Mouse (Mus musculus): ENCODE data around the gene Clstn2. TPM values are rescaled to one million over a fixed set of nuclear protein-coding genes. Genes with fewer than 3 reads are reported as not detected.

The Clstn2 gene
- polyA plus RNA-seq, 1 experiment from 2014 or later = 19.6 TPM

DNA sequence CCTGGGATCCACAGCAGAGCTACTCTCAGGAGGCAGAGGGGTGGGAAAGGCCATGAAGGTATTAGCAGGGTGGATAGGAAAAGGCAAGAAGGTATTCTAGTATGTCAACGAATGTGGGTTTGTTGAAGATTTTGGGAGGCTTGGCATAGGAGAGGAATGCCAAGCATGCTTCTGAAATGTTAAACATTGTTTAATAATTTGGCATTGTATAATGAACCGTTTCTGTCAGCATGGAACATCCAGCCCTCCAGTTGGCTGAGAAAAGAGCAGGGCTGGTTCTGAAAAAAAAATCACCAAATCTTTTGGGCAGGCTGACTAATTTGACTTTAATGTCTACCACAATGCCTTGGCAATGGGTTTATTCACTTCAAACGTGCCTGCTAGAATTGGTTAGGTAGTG is 355.9 kb downstream of the Clstn2 start:
- no peak overlapping the region for H3K9ac ChIP-seq
- no peak for ATAC-seq (ENCODE audit: low FRiP score)
- no peak for DNase-seq (ENCODE audit: low spot score)
- 68% methylated on average over 3 of the region's 3 CpGs for WGBS
- H3K9me3 ChIP-seq (ENCODE audit: control insufficient read depth, low read length) = no peaks in the 10 kb centered on the region
- H3K4me1 ChIP-seq (replicated peaks; ENCODE audit: control insufficient read depth, insufficient read depth, low read length) = 0 out of 2 replicates have a peak, but pooled peaks cover 7% of the 10 kb centered on the region
- no peak overlapping the region for H3K4me3 ChIP-seq (replicated peaks; ENCODE audit: low read length)
- no peaks in the 10 kb centered on the region for H3K36me3 ChIP-seq (replicated peaks; ENCODE audit: control insufficient read depth, insufficient read depth)
- no peak overlapping the region for H3K27ac ChIP-seq
- H3K27me3 ChIP-seq (ENCODE audit: control insufficient read depth, insufficient read depth, low read length) = no peaks in the 10 kb centered on the region
- no peak overlapping the region for H3K4me2 ChIP-seq (replicated peaks)

DNA sequence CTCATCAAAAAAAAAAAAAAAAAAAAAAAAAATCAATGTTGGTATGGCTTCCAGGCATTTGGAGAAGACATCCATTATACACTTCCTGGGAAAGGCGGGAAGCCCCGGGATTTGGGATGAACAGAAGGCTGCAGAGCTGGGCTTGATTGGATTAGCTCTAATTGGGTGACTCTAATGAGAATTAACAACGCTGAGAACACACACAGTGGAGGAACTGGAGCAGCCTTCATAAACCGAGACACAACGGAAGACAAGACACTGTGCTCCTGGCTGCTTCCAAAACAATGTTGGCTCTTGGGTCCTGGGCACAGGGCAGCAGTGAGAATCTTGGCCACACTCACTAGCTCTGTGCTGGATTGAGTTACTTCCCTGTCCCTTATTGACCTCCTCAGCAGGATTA is 360.3 kb downstream of the Clstn2 start:
- no peak overlapping the region for H3K4me3 ChIP-seq (replicated peaks; ENCODE audit: low read length)
- 13% methylated on average over 5 of the region's 5 CpGs for WGBS

DNA sequence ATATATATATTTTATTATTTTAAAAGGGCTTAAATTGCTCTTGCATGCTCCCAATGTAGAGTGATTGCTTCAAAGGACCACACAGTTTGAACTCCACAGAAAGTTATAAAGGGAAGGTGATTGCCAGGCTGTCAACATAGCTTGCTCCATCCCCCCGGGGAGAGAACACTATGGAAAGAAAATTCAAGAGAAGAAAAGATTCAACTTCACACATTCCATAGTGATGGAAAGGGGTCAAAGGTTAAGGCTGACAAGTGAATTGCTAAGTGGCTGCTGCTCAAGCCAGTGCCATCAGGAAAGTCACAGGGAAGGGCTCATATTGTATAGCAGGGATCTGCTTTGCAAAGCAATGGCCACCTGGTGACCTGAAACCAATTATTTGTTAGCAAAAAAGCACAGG is 360.8 kb downstream of the Clstn2 start:
- ATAC-seq (ENCODE audit: low FRiP score) (no peak), DNase-seq (ENCODE audit: low spot score) (no peak)
- no peaks in the 10 kb centered on the region for H3K9me3 ChIP-seq (ENCODE audit: control insufficient read depth, low read length)
- H3K27me3 ChIP-seq (ENCODE audit: control insufficient read depth, insufficient read depth, low read length) = no peaks in the 10 kb centered on the region
- no peak overlapping the region for H3K9ac ChIP-seq
- H3K36me3 ChIP-seq (replicated peaks; ENCODE audit: control insufficient read depth, insufficient read depth) = no peaks in the 10 kb centered on the region
- no peak overlapping the region for H3K4me3 ChIP-seq (replicated peaks; ENCODE audit: low read length)
- H3K27ac ChIP-seq = no peak overlapping the region
- WGBS = 9% methylated on average over 1 of the region's 1 CpGs
- no peak overlapping the region for H3K4me2 ChIP-seq (replicated peaks)
- H3K4me1 ChIP-seq (replicated peaks; ENCODE audit: control insufficient read depth, insufficient read depth, low read length) = 0 out of 2 replicates have a peak, but pooled peaks cover 7% of the 10 kb centered on the region

More for the DNA sequence above, 360.3 kb downstream of the Clstn2 start:
- no peak for ATAC-seq (ENCODE audit: low FRiP score)
- no peak overlapping the region for H3K4me2 ChIP-seq (replicated peaks)
- H3K9me3 ChIP-seq (ENCODE audit: control insufficient read depth, low read length) = no peaks in the 10 kb centered on the region
- H3K27ac ChIP-seq = no peak overlapping the region
- no peaks in the 10 kb centered on the region for H3K27me3 ChIP-seq (ENCODE audit: control insufficient read depth, insufficient read depth, low read length)
- H3K4me1 ChIP-seq (replicated peaks; ENCODE audit: control insufficient read depth, insufficient read depth, low read length) = 0 out of 2 replicates have a peak, but pooled peaks cover 7% of the 10 kb centered on the region
- no peaks in the 10 kb centered on the region for H3K36me3 ChIP-seq (replicated peaks; ENCODE audit: control insufficient read depth, insufficient read depth)
- no peak for DNase-seq (ENCODE audit: low spot score)
- no peak overlapping the region for H3K9ac ChIP-seq

DNA sequence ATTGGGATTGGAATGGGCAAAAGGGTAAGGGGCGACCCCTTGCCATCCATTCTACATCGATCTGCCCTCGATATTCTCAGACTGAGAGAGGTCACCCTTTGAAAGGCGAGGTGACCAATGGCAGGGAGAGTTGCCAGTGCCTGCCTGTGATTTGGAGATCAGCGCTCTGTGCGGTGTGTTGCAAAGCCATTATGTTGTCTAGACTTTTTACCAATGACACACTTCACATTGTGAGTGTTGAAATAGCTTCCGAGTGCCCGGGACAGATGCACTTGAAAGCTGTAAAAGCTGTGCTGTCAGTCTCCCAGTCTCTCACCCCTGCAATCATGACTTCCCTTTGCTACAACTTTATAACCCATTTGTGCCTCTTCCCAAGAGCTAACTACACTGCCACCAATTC is 362.3 kb downstream of the Clstn2 start:
- Histone ChIP-seq H3K27me3 (ENCODE audit: control insufficient read depth, insufficient read depth, low read length) (no peaks in the 10 kb centered on the region), H3K4me3 (replicated peaks; ENCODE audit: low read length) (no peak overlapping the region), H3K9ac (no peak overlapping the region), H3K4me2 (replicated peaks) (no peak overlapping the region), H3K27ac (no peak overlapping the region), H3K4me1 (replicated peaks; ENCODE audit: control insufficient read depth, insufficient read depth, low read length) (0 out of 2 replicates have a peak, but pooled peaks cover 7% of the 10 kb centered on the region), H3K36me3 (replicated peaks; ENCODE audit: control insufficient read depth, insufficient read depth) (no peaks in the 10 kb centered on the region), H3K9me3 (ENCODE audit: control insufficient read depth, low read length) (no peaks in the 10 kb centered on the region)
- ATAC-seq (ENCODE audit: low FRiP score) (no peak), DNase-seq (ENCODE audit: low spot score) (no peak)
- WGBS = 55% methylated on average over 8 of the region's 8 CpGs

DNA sequence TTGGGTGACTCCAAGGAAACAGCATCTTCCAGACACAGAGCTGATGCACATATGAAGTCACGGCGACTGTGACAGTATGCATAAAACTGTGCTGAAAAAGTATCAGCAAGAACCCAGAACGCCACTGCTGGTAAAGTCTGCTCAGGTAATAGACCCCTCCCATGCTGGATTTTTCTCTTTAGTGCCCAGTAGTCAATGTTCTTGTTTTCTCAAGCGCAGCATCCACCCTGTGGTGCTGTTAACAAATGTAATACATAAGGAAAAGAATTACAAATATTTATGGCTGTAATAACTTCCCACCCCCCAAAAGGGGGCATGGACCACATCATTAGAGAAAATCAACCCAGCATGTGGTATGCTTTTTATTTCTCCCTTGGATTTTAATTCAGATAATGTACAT is 372.0 kb downstream of the Clstn2 start:
- no peak for ATAC-seq (ENCODE audit: low FRiP score)
- no peak overlapping the region for H3K27ac ChIP-seq
- DNase-seq (ENCODE audit: low spot score) = no peak

DNA sequence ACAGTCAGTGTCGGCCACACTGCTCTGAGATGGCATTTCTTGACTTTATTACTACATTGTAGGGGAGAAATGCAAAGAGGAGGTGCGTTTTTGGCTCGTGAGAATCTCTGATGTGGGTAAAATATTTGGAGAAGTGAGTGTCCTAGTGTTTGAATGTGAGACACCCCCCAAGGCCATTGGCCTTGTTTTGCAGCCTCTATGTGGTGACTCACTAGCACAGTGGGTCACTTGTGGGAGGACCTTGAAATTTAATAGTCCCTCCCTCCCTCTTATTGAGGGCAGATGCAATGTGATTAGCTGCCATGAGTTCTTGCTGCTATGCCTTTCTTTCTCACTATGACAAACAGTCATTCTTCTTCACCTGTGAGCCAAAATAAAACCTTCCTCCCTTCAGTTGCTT is 374.2 kb downstream of the Clstn2 start:
- H3K36me3 ChIP-seq (replicated peaks; ENCODE audit: control insufficient read depth, insufficient read depth) = no peaks in the 10 kb centered on the region
- no peak overlapping the region for H3K27ac ChIP-seq
- H3K4me2 ChIP-seq (replicated peaks) = no peak overlapping the region
- no peak overlapping the region for H3K4me3 ChIP-seq (replicated peaks; ENCODE audit: low read length)
- no peak for ATAC-seq (ENCODE audit: low FRiP score)
- no peaks in the 10 kb centered on the region for H3K9me3 ChIP-seq (ENCODE audit: control insufficient read depth, low read length)
- H3K27me3 ChIP-seq (ENCODE audit: control insufficient read depth, insufficient read depth, low read length) = no peaks in the 10 kb centered on the region
- no peak overlapping the region for H3K9ac ChIP-seq
- 90% methylated on average over 3 of the region's 3 CpGs for WGBS
- no peaks in the 10 kb centered on the region for H3K4me1 ChIP-seq (replicated peaks; ENCODE audit: control insufficient read depth, insufficient read depth, low read length)
- DNase-seq (ENCODE audit: low spot score) = no peak

More for the DNA sequence above, 372.0 kb downstream of the Clstn2 start:
- H3K36me3 ChIP-seq (replicated peaks; ENCODE audit: control insufficient read depth, insufficient read depth) = no peaks in the 10 kb centered on the region
- H3K9ac ChIP-seq = no peak overlapping the region
- no peaks in the 10 kb centered on the region for H3K4me1 ChIP-seq (replicated peaks; ENCODE audit: control insufficient read depth, insufficient read depth, low read length)
- no peak overlapping the region for H3K4me2 ChIP-seq (replicated peaks)
- no peaks in the 10 kb centered on the region for H3K27me3 ChIP-seq (ENCODE audit: control insufficient read depth, insufficient read depth, low read length)
- no peak overlapping the region for H3K4me3 ChIP-seq (replicated peaks; ENCODE audit: low read length)
- 80% methylated on average over 4 of the region's 4 CpGs for WGBS
- H3K9me3 ChIP-seq (ENCODE audit: control insufficient read depth, low read length) = no peaks in the 10 kb centered on the region

DNA sequence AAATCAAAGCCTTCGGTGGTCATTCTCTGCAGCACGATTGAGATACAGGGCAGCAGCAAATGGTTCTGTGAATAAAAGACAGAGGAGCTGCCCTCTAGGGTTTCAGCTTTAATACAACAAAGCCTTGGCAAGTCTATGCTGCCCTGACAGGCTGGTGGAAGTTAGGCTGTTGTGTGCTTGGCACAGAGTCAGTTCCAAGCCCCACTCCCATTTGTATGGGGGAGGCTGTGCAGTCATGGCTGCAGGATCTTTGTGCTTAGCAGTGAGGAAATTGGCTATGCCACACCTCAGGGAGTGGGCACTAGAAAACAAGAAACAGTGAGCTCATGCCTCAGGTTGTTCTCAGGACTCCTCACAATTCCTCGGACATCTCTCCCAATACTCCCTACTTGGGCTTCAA is 384.6 kb downstream of the Clstn2 start:
- no peak overlapping the region for H3K4me2 ChIP-seq (replicated peaks)
- H3K9ac ChIP-seq = no peak overlapping the region
- H3K9me3 ChIP-seq (ENCODE audit: control insufficient read depth, low read length) = no peaks in the 10 kb centered on the region
- no peaks in the 10 kb centered on the region for H3K4me1 ChIP-seq (replicated peaks; ENCODE audit: control insufficient read depth, insufficient read depth, low read length)
- ATAC-seq (ENCODE audit: low FRiP score) = no peak
- 77% methylated on average over 3 of the region's 3 CpGs for WGBS
- no peaks in the 10 kb centered on the region for H3K36me3 ChIP-seq (replicated peaks; ENCODE audit: control insufficient read depth, insufficient read depth)
- no peak for DNase-seq (ENCODE audit: low spot score)
- no peak overlapping the region for H3K27ac ChIP-seq
- H3K27me3 ChIP-seq (ENCODE audit: control insufficient read depth, insufficient read depth, low read length) = no peaks in the 10 kb centered on the region
- H3K4me3 ChIP-seq (replicated peaks; ENCODE audit: low read length) = no peak overlapping the region

DNA sequence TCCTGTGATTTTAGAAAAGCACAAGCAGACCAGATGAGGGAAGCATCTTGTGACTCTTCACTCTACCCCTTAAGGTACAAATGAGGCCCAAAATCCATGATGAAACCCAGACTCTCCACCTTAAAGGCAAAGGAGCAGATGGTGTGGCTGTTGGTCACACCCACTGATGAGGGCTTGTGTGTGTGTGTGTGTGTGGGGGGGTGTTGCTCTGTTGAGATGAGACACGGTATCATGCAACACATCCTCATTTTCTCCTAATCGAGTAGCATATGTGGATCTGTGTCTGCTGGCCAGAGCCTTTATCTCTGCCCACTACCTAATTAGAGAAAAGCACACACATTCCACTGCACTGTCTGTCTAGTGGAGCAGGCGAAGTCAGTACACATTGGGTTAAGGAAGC is 387.2 kb downstream of the Clstn2 start:
- WGBS = 76% methylated on average over 3 of the region's 3 CpGs
- DNase-seq (ENCODE audit: low spot score) (no peak), ATAC-seq (ENCODE audit: low FRiP score) (no peak)
- Histone ChIP-seq H3K36me3 (replicated peaks; ENCODE audit: control insufficient read depth, insufficient read depth) (no peaks in the 10 kb centered on the region), H3K9me3 (ENCODE audit: control insufficient read depth, low read length) (no peaks in the 10 kb centered on the region), H3K4me1 (replicated peaks; ENCODE audit: control insufficient read depth, insufficient read depth, low read length) (no peaks in the 10 kb centered on the region), H3K9ac (no peak overlapping the region), H3K4me2 (replicated peaks) (no peak overlapping the region), H3K4me3 (replicated peaks; ENCODE audit: low read length) (no peak overlapping the region), H3K27ac (no peak overlapping the region), H3K27me3 (ENCODE audit: control insufficient read depth, insufficient read depth, low read length) (no peaks in the 10 kb centered on the region)

DNA sequence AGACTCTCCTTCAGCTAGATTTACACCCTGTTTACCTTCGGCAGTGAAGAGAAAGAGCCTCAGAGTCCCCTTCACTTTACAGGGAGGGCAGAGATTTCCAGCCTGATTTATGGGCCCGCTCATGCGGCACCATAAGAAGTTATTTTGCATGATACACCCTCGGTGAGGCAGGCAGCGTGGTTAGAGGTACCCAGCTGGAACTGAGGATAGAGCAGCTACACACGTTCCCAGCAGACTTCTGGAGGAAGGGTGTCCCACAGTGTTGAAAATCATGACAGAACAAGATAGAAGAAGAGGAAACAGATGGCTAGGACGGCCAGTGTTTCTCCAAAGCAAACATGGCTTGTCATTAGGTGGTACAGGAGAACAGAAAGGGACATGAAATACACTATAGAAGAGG is 390.6 kb downstream of the Clstn2 start:
- 68% methylated on average over 7 of the region's 7 CpGs for WGBS
- no peak overlapping the region for H3K4me2 ChIP-seq (replicated peaks)
- H3K27ac ChIP-seq = no peak overlapping the region
- no peak overlapping the region for H3K9ac ChIP-seq
- DNase-seq (ENCODE audit: low spot score) (no peak), ATAC-seq (ENCODE audit: low FRiP score) (no peak)
- no peaks in the 10 kb centered on the region for H3K27me3 ChIP-seq (ENCODE audit: control insufficient read depth, insufficient read depth, low read length)
- no peaks in the 10 kb centered on the region for H3K9me3 ChIP-seq (ENCODE audit: control insufficient read depth, low read length)
- no peak overlapping the region for H3K4me3 ChIP-seq (replicated peaks; ENCODE audit: low read length)
- no peaks in the 10 kb centered on the region for H3K36me3 ChIP-seq (replicated peaks; ENCODE audit: control insufficient read depth, insufficient read depth)
- H3K4me1 ChIP-seq (replicated peaks; ENCODE audit: control insufficient read depth, insufficient read depth, low read length) = no peaks in the 10 kb centered on the region

DNA sequence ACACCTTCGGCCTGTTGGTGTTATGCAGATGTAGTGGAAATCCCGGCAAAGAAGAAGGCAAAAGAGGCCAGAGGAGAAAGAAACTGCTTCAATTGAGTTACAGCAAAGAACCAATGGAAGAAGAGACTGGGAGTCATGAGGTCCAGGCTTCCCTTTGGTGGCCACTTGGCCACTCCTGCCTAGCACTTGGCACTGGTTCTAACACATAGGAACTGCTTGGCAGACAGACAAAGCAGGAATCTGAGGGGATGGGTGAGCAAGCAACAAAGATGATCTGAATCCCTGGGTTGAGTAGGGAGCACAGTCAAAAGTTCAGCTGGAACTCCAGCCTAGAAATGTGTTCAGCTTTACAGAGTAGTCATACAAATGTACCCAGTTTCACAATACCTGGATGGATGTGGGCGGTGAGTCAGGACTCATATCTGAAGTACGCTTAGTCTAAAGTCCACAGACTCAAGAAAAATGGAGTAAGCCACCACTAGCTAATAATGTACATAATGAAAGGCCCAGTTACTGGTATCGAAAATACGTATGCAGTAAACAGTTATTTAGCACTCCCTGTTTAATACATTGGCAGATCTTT is 392.9 kb downstream of the Clstn2 start:
- Histone ChIP-seq H3K27ac (no peak overlapping the region), H3K4me2 (replicated peaks) (no peak overlapping the region), H3K27me3 (ENCODE audit: control insufficient read depth, insufficient read depth, low read length) (no peaks in the 10 kb centered on the region), H3K9ac (no peak overlapping the region), H3K4me1 (replicated peaks; ENCODE audit: control insufficient read depth, insufficient read depth, low read length) (no peaks in the 10 kb centered on the region), H3K4me3 (replicated peaks; ENCODE audit: low read length) (no peak overlapping the region), H3K9me3 (ENCODE audit: control insufficient read depth, low read length) (no peaks in the 10 kb centered on the region), H3K36me3 (replicated peaks; ENCODE audit: control insufficient read depth, insufficient read depth) (no peaks in the 10 kb centered on the region)
- ATAC-seq (ENCODE audit: low FRiP score) = no peak
- DNase-seq (ENCODE audit: low spot score) = no peak
- 94% methylated on average over 6 of the region's 6 CpGs for WGBS

All from hindbrain, embryonic 14.5 days (tissue).